Mouse (Mus musculus) regulatory T cell (primary cell): ENCODE measurements at regions not wholly inside any gene's neighbourhood (a gene's known extent, or its start where the extent isn't known, plus 50 kb on each side); places are given as distances from the start of the nearest gene placed in this dataset.

Source experiments
- in situ Hi-C: fragments of 300-600 bp; cut with MboI, MseI; formaldehyde crosslinking; loops from one replicate; pipeline ENCODE4 v1.15.1; 2025; ENCODE audit warnings: high pct_unique_total_duplicates

- in situ Hi-C loops: no loop called here
Measured at GRCm38 (mm10) chr6:94957990-94958389, 159.1 kb upstream of the Kbtbd8 start.

- in situ Hi-C loops: no loop called here
Measured at GRCm38 (mm10) chr6:94957172-94957668, 159.8 kb upstream of the Kbtbd8 start.

GRCm38 (mm10) chr6:94954580-94954979 is 162.5 kb upstream of the Kbtbd8 start:
- in situ Hi-C loops: no loop called here

- in situ Hi-C loops: no loop called here
Measured at GRCm38 (mm10) chr6:94953658-94954057, 163.4 kb upstream of the Kbtbd8 start.

- in situ Hi-C loops: no loop called here
Measured at GRCm38 (mm10) chr6:94951971-94952768, 164.9 kb upstream of the Kbtbd8 start.

GRCm38 (mm10) chr6:94950944-94951343 is 166.1 kb upstream of the Kbtbd8 start:
- in situ Hi-C loops: no loop called here

GRCm38 (mm10) chr6:94950319-94950718 is 166.7 kb upstream of the Kbtbd8 start:
- in situ Hi-C loops: no loop called here

GRCm38 (mm10) chr6:94946352-94946900 is 170.6 kb upstream of the Kbtbd8 start:
- in situ Hi-C loops: no loop called here

GRCm38 (mm10) chr6:94945715-94946114 is 171.3 kb upstream of the Kbtbd8 start:
- in situ Hi-C loops: no loop called here

GRCm38 (mm10) chr6:94944196-94944595 is 172.8 kb upstream of the Kbtbd8 start:
- in situ Hi-C loops: no loop called here

- in situ Hi-C loops: no loop called here
Measured at GRCm38 (mm10) chr6:94938949-94939348, 178.1 kb upstream of the Kbtbd8 start.

- in situ Hi-C loops: no loop called here
Measured at GRCm38 (mm10) chr6:94936206-94936605, 180.8 kb upstream of the Kbtbd8 start.

GRCm38 (mm10) chr6:94935706-94936105 is 181.3 kb upstream of the Kbtbd8 start:
- in situ Hi-C loops: no loop called here

GRCm38 (mm10) chr6:94927811-94928210 is 189.2 kb upstream of the Kbtbd8 start:
- in situ Hi-C loops: no loop called here

GRCm38 (mm10) chr6:94926652-94927211 is 190.3 kb upstream of the Kbtbd8 start:
- in situ Hi-C loops: no loop called here

- in situ Hi-C loops: no loop called here
Measured at GRCm38 (mm10) chr6:94925408-94925807, 191.6 kb upstream of the Kbtbd8 start.

GRCm38 (mm10) chr6:94924338-94925039 is 192.6 kb upstream of the Kbtbd8 start:
- in situ Hi-C loops: no loop called here

GRCm38 (mm10) chr6:94921741-94922140 is 195.3 kb upstream of the Kbtbd8 start:
- in situ Hi-C loops: no loop called here

GRCm38 (mm10) chr6:94920770-94921169 is 196.3 kb upstream of the Kbtbd8 start:
- in situ Hi-C loops: no loop called here

GRCm38 (mm10) chr6:94919194-94919743 is 197.8 kb upstream of the Kbtbd8 start:
- in situ Hi-C loops: no loop called here

- in situ Hi-C loops: no loop called here
Measured at GRCm38 (mm10) chr6:94915842-94916620, 201.0 kb upstream of the Kbtbd8 start.
